Mouse (Mus musculus): ENCODE measurements around the gene Gpc2.

DNA sequence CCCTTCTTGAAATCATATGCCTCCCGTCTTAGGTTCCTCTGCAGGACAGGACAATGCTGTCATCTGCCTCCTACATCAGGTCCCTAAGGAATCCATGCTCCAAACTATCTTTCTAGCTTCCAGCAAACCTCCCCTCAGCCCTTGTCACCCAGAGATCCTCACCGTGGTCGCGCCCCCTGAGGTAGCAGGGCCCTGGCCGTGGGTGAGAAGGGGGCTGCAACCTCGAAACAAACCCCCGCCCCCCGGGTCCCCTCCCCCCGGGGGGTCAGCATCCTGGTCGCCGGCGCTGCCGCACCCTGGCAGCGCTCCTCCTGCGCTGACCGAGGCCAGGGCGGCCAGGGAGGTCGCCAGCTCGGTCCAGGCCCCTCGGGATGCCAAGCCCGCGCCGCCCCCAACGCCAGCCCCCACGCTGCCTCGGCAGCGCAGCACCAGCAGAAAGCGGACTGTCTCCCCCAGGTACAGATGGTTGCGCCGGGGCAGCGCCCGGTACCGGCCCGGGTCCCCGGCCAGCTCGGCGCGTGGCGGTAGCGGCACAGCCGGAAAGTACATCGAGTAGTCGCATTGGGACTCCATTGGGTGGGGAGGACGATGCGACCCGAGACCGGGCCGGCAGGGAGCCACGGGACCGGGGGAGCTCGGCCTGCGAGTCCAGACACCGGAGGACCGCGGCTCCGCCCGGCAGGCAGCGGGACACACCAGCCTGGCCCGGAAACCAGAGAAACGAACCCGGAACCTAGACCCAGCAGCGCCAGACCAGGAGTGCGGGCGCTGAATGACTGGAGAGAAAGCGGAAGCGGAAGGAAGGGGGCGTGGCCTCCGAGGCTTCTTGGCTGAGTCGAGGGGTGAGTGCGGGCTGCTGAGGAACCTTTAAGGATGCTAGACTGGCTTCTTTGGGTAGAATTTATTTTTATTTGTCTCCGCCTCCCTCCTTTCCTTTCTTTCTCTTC, 16.3 kb downstream of the Gpc2 start, which contains the start of gene BC037034:
- TF ChIP-seq GATA1 (IDR thresholded peaks at IDR 0.05; ENCODE audit: borderline replicate concordance, low read length), result no peak
- no peak for TF ChIP-seq FLI1 (IDR thresholded peaks at IDR 0.05; ENCODE audit: low read length)
